Mouse (Mus musculus) heart, adult 8-10 months (tissue): ENCODE measurements around the gene Fyco1. TPM values are rescaled to one million over a fixed set of nuclear protein-coding genes. Genes with fewer than 3 reads are reported as not detected.
"Not testable (repeated sequence)": the region's sequence is repeated elsewhere in the genome, so short reads cannot be mapped to it uniquely, and the experiment has no call there.

Source experiments
- DNase-seq: peaks from one replicate; pipeline ENCODE4 v3.0.0; 2022; ENCODE audit warnings: low spot score
- total RNA-seq, 4 experiments: library from RNA; stranded (reverse); gene quantifications; 2 replicates each; pipeline ENCODE4 v1.2.4; 2022

Gene Fyco1
- total RNA-seq, 4 experiments from 2014 or later: 277 to 295 (median 286) TPM

- not testable (repeated sequence) for DNase-seq
Observed at GRCm38 (mm10) chr9:123749687-123750086, 102.0 kb downstream of the Fyco1 start.

- no peak for DNase-seq
Observed at GRCm38 (mm10) chr9:123740799-123741198, 110.9 kb downstream of the Fyco1 start.

Other genes starting within 250 kb of the Fyco1 start
- not detected for gene Slc6a20b, start 219.3 kb downstream of the Fyco1 start, total RNA-seq
- gene Ccr9, start 173.5 kb downstream of the Fyco1 start, total RNA-seq: under 1 TPM in 1 of 4 experiments, not detected in 3; 0.23 TPM
- not detected for gene Slc6a20a, start 173.0 kb downstream of the Fyco1 start, total RNA-seq
- gene Lztfl1, start 134.2 kb downstream of the Fyco1 start, total RNA-seq: 10 to 100 TPM; 38.8 to 45.6 (median 42.2) TPM
- under 1 TPM in 2 of 4 experiments, not detected in 2; 0.22 TPM for gene Cxcr6, start 45.4 kb downstream of the Fyco1 start, total RNA-seq
- gene Xcr1, start 10.1 kb upstream of the Fyco1 start, total RNA-seq: not detected
- 1 to 10 TPM in 1 of 4 experiments, under 1 TPM in 3; 0.08 to 2.8 (median 0.42) TPM for gene Ccr1, start 116.8 kb upstream of the Fyco1 start, total RNA-seq
- not detected for gene Ccr1l1, start 126.5 kb upstream of the Fyco1 start, total RNA-seq
- not detected for gene Ccr3, start 170.1 kb upstream of the Fyco1 start, total RNA-seq